Mouse (Mus musculus) heart, adult 2 months (tissue): ENCODE measurements around the gene Atp6v1e2. TPM values are rescaled to one million over a fixed set of nuclear protein-coding genes. Genes with fewer than 3 reads are reported as not detected.

Source experiments
- DNase-seq, 2 experiments: peaks; one replicate each; pipeline ENCODE4 v3.0.0; 2021
- H3K27ac ChIP-seq: fragments of 200-600 bp; 2 replicates; pipeline ENCODE4 v1.8.1; 2022
- H3K27me3 ChIP-seq: fragments of 200-500 bp; 2 replicates; pipeline ENCODE4 v1.6.1; 2012; ENCODE audit warnings: mild to moderate bottlenecking, low read length, inconsistent platforms, mixed read lengths; ENCODE audit not compliant: control insufficient read depth, insufficient read depth
- H3K36me3 ChIP-seq: fragments of 200-500 bp; 2 replicates; pipeline ENCODE4 v1.6.1; 2012; ENCODE audit warnings: low read length, inconsistent platforms; ENCODE audit not compliant: control insufficient read depth, insufficient read depth
- H3K4me1 ChIP-seq: fragments of 200-500 bp; 2 replicates; pipeline ENCODE4 v1.6.1; 2011; ENCODE audit warnings: low read length; ENCODE audit not compliant: control insufficient read depth, insufficient read depth
- H3K4me3 ChIP-seq: fragments of 200-600 bp; 2 replicates; pipeline ENCODE4 v1.8.1; 2022
- H3K79me2 ChIP-seq: fragments of 200-500 bp; replicated peaks from 2 replicates; pipeline ENCODE4 v1.6.1; 2012; ENCODE audit warnings: mild to moderate bottlenecking, inconsistent platforms, low read length, moderate library complexity, mixed read lengths; ENCODE audit not compliant: control insufficient read depth, insufficient read depth
- H3K9ac ChIP-seq: fragments of 200-500 bp; 2 replicates; pipeline ENCODE4 v1.6.1; 2012; ENCODE audit warnings: low read depth, mild to moderate bottlenecking, control low read depth, inconsistent platforms, low read length, mixed read lengths
- CTCF ChIP-seq: fragments of 200-600 bp; IDR thresholded peaks from 2 replicates; pipeline ENCODE4 v1.8.1; 2022; ENCODE audit warnings: antibody characterized with exemption, mild to moderate bottlenecking, moderate library complexity
- EP300 ChIP-seq: fragments of 200-500 bp; IDR thresholded peaks from 2 replicates; pipeline ENCODE4 v1.6.1; 2011; ENCODE audit warnings: low read depth, low read length, control low read depth; ENCODE audit not compliant: insufficient read depth
- POLR2A ChIP-seq: fragments of 200-500 bp; IDR thresholded peaks from 2 replicates; pipeline ENCODE4 v1.6.1; 2011; ENCODE audit warnings: mild to moderate bottlenecking, low read depth, low read length, control low read depth; ENCODE audit not compliant: insufficient read depth
- WGBS: fragments of 180-500 bp; shearing (Covaris S2); methylation state at CpG from one replicate; pipeline ENCODE4 v1.1.7; 2018; 5-methylcytosine and 5-hydroxymethylcytosine counted together
- intact Hi-C: fragments of 180-260 bp; cut with DNase I; formaldehyde crosslinking; loops from one replicate; pipeline ENCODE4 v1.15.1; 2025
- polyA plus RNA-seq: library from polyadenylated mRNA; depleted of rRNA; stranded (reverse); fragments of >200 nt; gene quantifications from 2 replicates; pipeline ENCODE4 v1.2.3, GENCODE M21; 2012; rRNA removed
- total RNA-seq, 2 experiments: library from RNA; stranded (reverse); gene quantifications; 2 replicates each; pipeline ENCODE4 v1.2.3; 2021

Atp6v1e2 gene
- total and polyA plus RNA-seq, 3 experiments = not detected

DNA sequence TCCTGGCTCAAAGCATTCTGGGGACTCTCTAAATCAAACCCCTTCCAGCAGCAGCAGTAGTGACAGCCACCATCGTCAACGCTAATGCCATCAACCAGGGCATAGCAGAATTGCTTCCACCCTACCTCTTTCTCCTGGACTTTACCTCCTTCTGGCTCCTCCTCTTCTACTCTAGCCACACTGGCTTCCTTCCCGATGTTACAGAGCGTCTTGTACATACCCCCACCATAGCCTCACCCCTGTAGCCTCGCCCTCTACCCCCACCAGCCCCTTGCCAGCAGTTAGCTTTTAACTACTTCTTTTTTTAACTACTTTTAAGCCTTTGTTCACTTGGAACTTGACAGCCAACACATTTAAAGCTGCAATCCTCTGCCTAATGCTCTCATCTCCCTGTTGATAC is 47.9 kb downstream of the Atp6v1e2 start:
- Histone ChIP-seq H3K36me3 (no peaks in the 10 kb centered on the region), H3K9ac (no peak overlapping the region), H3K79me2 (no peaks in the 10 kb centered on the region), H3K4me1 (peaks cover 3% of the 10 kb centered on the region; the same call in 1 of the 2 replicates), H3K4me3 (no peak overlapping the region), H3K27me3 (no peaks in the 10 kb centered on the region), H3K27ac (no peak overlapping the region)
- WGBS = 78% methylated on average over 5 of the region's 5 CpGs
- TF ChIP-seq EP300 (no peak), POLR2A (no peak), CTCF (no peak)
- intact Hi-C loops = no loop called here
- no peak for DNase-seq

DNA sequence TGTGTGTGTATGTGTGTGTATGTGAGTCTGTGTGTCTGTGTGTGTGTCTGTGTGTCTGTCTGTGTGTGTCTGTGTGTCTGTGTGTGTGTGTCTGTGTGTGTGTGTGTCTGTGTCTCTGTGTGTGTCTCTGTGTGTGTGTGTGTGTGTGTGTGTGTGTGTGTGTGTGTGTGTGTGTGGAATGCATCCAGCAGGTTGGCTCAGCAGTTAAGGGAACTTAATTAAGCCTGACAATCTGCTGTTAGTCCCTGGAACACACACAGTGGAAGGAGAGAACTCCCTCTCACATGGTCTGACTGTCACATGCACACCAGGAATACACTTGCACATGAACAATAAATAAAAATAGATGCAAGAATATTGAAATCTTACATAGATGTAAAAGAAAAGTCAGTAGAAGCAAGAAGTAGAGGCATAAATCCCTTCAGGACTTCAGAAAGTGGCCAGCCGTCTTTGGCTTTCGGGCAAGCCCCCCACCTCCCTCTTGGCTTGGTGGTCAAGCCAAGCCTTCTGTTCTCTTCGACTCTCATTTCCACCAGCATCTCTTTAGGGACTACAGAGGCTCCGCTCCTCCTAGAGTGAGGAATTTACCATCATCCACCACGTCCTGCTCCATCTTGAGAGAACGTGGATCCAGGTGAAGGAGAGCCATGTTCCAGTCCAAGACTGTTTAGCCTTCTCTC is 50.1 kb downstream of the Atp6v1e2 start:
- intact Hi-C loops = no loop called here

DNA sequence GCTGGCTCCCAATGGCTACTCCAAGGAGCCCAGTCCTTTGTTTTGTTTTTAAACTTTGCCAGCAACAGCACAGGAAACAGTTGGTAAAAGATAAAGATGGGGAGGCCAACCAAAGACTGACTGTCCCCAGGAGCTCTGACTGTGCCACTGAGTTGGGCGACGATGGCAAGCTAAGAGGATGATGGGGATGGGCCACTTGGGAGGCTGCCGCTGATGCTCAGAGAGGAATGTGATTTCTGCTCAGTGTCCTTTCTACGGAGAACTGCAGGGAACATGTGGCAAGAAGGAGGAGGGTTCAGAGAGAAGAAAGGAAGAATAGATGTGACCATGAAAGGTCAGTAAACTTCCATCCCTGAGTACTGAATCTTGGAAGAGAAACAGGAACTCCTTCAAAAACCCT is 52.5 kb downstream of the Atp6v1e2 start:
- intact Hi-C loops = no loop called here
- TF ChIP-seq CTCF (no peak), EP300 (no peak), POLR2A (no peak)

More for the DNA sequence above, 50.1 kb downstream of the Atp6v1e2 start:
- Histone ChIP-seq H3K27me3 (no peaks in the 10 kb centered on the region), H3K36me3 (no peaks in the 10 kb centered on the region), H3K27ac (no peak overlapping the region), H3K79me2 (no peaks in the 10 kb centered on the region), H3K4me1 (no peaks in the 10 kb centered on the region), H3K9ac (no peak overlapping the region), H3K4me3 (no peak overlapping the region)
- TF ChIP-seq CTCF = no peak
- no peak for TF ChIP-seq POLR2A
- TF ChIP-seq EP300 = no peak
- 90% methylated on average over 6 of the region's 6 CpGs for WGBS
- no peak for DNase-seq

More for the DNA sequence above, 52.5 kb downstream of the Atp6v1e2 start:
- Histone ChIP-seq H3K4me3 (no peak overlapping the region), H3K27me3 (no peaks in the 10 kb centered on the region), H3K4me1 (no peaks in the 10 kb centered on the region), H3K27ac (no peak overlapping the region), H3K9ac (no peak overlapping the region), H3K36me3 (no peaks in the 10 kb centered on the region), H3K79me2 (no peaks in the 10 kb centered on the region)
- no peak for DNase-seq
- 66% methylated on average over 4 of the region's 4 CpGs for WGBS

Other genes with a start within 250 kb of the Atp6v1e2 start
- gene Epas1, start 194.2 kb downstream of the Atp6v1e2 start, total RNA-seq = 100 to 1,000 TPM; 244 to 277 TPM
- 115 and 119 TPM in 2 replicates for gene Epas1, start 194.2 kb downstream of the Atp6v1e2 start, polyA plus RNA-seq
- gene Tmem247, start 30.5 kb downstream of the Atp6v1e2 start, total RNA-seq = not detected
- gene Tmem247, start 30.5 kb downstream of the Atp6v1e2 start, polyA plus RNA-seq = 0.26 TPM in 1 of 2 replicates, not detected in the other
- 100 to 1,000 TPM; 119 to 138 TPM for gene Rhoq, start 15.2 kb upstream of the Atp6v1e2 start, total RNA-seq
- 70.7 and 118 TPM in 2 replicates for gene Rhoq, start 15.2 kb upstream of the Atp6v1e2 start, polyA plus RNA-seq
- gene Pigf, start 77.5 kb upstream of the Atp6v1e2 start, total RNA-seq = 1 to 10 TPM; 3.4 to 5.2 TPM
- gene Pigf, start 77.5 kb upstream of the Atp6v1e2 start, polyA plus RNA-seq = 2.4 and 4.0 TPM in 2 replicates
- 10 to 100 TPM; 43.5 to 43.7 TPM for gene Cript, start 77.7 kb upstream of the Atp6v1e2 start, total RNA-seq
- gene Cript, start 77.7 kb upstream of the Atp6v1e2 start, polyA plus RNA-seq = 15.3 and 32.2 TPM in 2 replicates
- 10 to 100 TPM; 28.1 to 39.1 TPM for gene Socs5, start 159.8 kb upstream of the Atp6v1e2 start, total RNA-seq
- 10.5 and 19.0 TPM in 2 replicates for gene Socs5, start 159.8 kb upstream of the Atp6v1e2 start, polyA plus RNA-seq